Mouse (Mus musculus) kidney, postnatal 0 days (tissue): ENCODE results near the gene Cfl1. TPM values are rescaled to one million over a fixed set of nuclear protein-coding genes. Genes with fewer than 3 reads are reported as not detected.
"Not testable (repeated sequence)": the region's sequence is repeated elsewhere in the genome, so short reads cannot be mapped to it uniquely, and the experiment has no call there.

Source experiments
- ATAC-seq: fragments of 200-750 bp; cut with Nextera tagmentation; replicated peaks from 2 replicates; pipeline ENCODE4 v1.8.0; 2017; ENCODE audit warnings: low read depth, moderate number of reproducible peaks, moderate TSS enrichment, moderate library complexity; ENCODE audit not compliant: low FRiP score
- DNase-seq: peaks from one replicate; pipeline ENCODE4 v3.0.0-alpha.2; 2016; ENCODE audit warnings: low spot score
- H3K27ac ChIP-seq: fragments of 300-500 bp; sonication (generic); 2 replicates; pipeline ENCODE4 v1.5.1; 2014; ENCODE audit warnings: mild to moderate bottlenecking
- H3K27me3 ChIP-seq: fragments of 300-500 bp; sonication (generic); 2 replicates; pipeline ENCODE4 v1.6.1; 2014; ENCODE audit warnings: low read length, mixed read lengths; ENCODE audit not compliant: insufficient read depth
- H3K36me3 ChIP-seq: fragments of 300-500 bp; sonication (generic); 2 replicates; pipeline ENCODE4 v1.6.1; 2014; ENCODE audit warnings: low read length, mixed read lengths; ENCODE audit not compliant: insufficient read depth
- H3K4me1 ChIP-seq: fragments of 300-500 bp; sonication (generic); replicated peaks from 2 replicates; pipeline ENCODE4 v1.6.1; 2014; ENCODE audit warnings: antibody characterized with exemption, low read length, mixed read lengths; ENCODE audit not compliant: insufficient read depth
- H3K4me2 ChIP-seq: fragments of 300-500 bp; sonication (generic); 2 replicates; pipeline ENCODE4 v1.6.1; 2014; ENCODE audit warnings: mild to moderate bottlenecking, low read length, moderate library complexity, mixed read lengths
- H3K4me3 ChIP-seq: fragments of 300-500 bp; sonication (generic); replicated peaks from 2 replicates; pipeline ENCODE4 v1.5.1; 2014; ENCODE audit warnings: low read depth, low read length
- H3K9ac ChIP-seq: fragments of 300-500 bp; sonication (generic); 2 replicates; pipeline ENCODE4 v1.6.1; 2014; ENCODE audit warnings: low read depth, low read length
- H3K9me3 ChIP-seq: fragments of 300-500 bp; sonication (generic); replicated peaks from 2 replicates; pipeline ENCODE4 v1.6.1; 2016; ENCODE audit warnings: low read length, inconsistent platforms, mixed read lengths
- CTCF ChIP-seq: IDR thresholded peaks from 2 replicates; pipeline ENCODE4 v1.5.1; 2016; ENCODE audit warnings: antibody characterized with exemption, low read depth, mild to moderate bottlenecking, moderate library complexity
- WGBS: fragments of 180-500 bp; shearing (Covaris S2); extraction: QIAGEN DNeasy Blood & Tissue Kit; methylation state at CpG from one replicate; pipeline ENCODE4 v1.1.7; 2014; 5-methylcytosine and 5-hydroxymethylcytosine counted together
- polyA plus RNA-seq: library from polyadenylated mRNA; unstranded; fragments of >200 nt; fragmentation: Nextera tagmentation; extraction: Ambion mirVana; gene quantifications from 2 replicates; pipeline ENCODE4 v1.2.1, GENCODE M21; 2015

Gene Cfl1
- polyA plus RNA-seq, 1 experiment from 2014 or later = 2,170 TPM

DNA sequence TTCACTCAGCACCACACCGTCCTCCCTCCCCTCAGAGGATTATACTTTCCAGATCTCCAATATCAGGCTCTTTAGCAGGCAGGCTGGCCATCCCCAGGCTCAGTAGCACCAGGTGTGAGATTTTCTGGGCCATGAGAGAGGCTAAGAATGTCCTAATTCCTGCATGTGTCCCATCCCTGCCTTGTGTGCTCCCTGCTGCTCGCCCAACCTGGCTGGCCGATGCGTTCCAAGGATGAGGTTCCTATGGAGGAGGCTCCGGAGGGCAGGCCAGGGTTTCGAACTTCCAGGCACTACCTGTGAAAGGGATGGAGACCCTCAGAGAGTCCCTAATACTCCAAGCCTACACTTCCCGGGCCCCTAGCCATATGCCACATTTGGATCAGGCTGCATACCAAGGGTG lies 4.4 kb upstream of the Cfl1 start:
- H3K36me3 ChIP-seq = peaks cover 43% of the 10 kb centered on the region
- H3K27ac ChIP-seq = no peak overlapping the region
- no peaks in the 10 kb centered on the region for H3K27me3 ChIP-seq
- 94% methylated on average over 7 of the region's 7 CpGs for WGBS
- H3K4me3 ChIP-seq = no peak overlapping the region
- H3K9ac ChIP-seq = peak overlapping the region; percentile 20; the same call in 1 of the 2 replicates
- no peak overlapping the region for H3K4me2 ChIP-seq
- no peak for TF ChIP-seq CTCF
- ATAC-seq (no peak), DNase-seq (no peak)
- H3K9me3 ChIP-seq = no peaks in the 10 kb centered on the region
- H3K4me1 ChIP-seq = no peaks in the 10 kb centered on the region; the same call in 1 of the 2 replicates

DNA sequence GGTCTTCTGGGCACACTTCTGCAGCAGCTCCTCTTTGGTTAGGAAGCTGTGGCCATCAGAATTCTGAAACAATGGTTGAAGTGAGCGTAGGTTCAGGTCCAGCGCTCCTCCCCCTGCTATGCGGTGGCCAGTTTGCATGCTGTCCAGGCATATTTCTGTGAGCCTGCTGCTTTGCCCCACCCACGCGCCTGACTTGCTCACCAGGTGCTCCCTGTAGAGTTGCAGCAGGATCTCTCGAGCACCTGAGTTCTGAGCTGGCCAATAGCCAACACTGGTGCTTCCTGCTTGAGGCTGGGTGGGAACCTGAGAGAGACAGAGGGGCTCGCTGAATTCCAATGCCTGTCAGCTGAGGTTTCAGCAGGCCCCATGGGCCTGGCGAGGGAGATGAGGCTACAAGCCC lies 4.0 kb upstream of the Cfl1 start:
- Histone ChIP-seq H3K27me3 (no peaks in the 10 kb centered on the region), H3K36me3 (peaks cover 39% of the 10 kb centered on the region), H3K9ac (peak overlapping the region; percentile 20; the same call in 1 of the 2 replicates), H3K9me3 (no peaks in the 10 kb centered on the region), H3K4me3 (no peak overlapping the region), H3K4me2 (no peak overlapping the region), H3K4me1 (no peaks in the 10 kb centered on the region; the same call in 1 of the 2 replicates), H3K27ac (no peak overlapping the region)
- ATAC-seq = no peak
- WGBS = 67% methylated on average over 8 of the region's 8 CpGs
- no peak for TF ChIP-seq CTCF
- no peak for DNase-seq

DNA sequence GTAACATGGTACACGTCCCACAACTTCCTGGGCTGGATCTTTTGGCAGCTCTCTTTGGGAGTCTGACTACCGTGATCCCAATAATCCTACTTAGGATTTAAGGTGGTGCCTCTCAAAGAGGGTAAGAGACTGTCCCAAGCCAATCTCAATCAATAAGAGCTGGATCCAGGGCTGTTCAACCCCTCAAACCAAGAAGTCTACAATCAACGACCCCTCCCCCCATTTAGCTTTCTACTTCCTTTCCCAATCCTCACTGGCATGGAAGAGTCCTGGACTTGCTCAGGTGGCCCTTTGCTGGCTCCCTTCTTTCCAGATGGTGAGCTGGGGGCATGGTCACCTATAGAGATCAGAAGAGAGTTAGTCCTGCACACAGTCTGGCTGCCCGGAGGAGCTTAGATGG lies 3.5 kb upstream of the Cfl1 start:
- ATAC-seq = no peak
- H3K9me3 ChIP-seq = no peaks in the 10 kb centered on the region
- no peak for DNase-seq
- H3K9ac ChIP-seq = no peak overlapping the region
- no peak overlapping the region for H3K27ac ChIP-seq
- WGBS = 76% methylated on average over 4 of the region's 4 CpGs
- H3K4me1 ChIP-seq = peaks cover under 1% of the 10 kb centered on the region; the same call in 1 of the 2 replicates
- peaks cover 34% of the 10 kb centered on the region for H3K36me3 ChIP-seq
- H3K4me3 ChIP-seq = no peak overlapping the region
- H3K27me3 ChIP-seq = no peaks in the 10 kb centered on the region
- no peak overlapping the region for H3K4me2 ChIP-seq
- no peak for TF ChIP-seq CTCF

DNA sequence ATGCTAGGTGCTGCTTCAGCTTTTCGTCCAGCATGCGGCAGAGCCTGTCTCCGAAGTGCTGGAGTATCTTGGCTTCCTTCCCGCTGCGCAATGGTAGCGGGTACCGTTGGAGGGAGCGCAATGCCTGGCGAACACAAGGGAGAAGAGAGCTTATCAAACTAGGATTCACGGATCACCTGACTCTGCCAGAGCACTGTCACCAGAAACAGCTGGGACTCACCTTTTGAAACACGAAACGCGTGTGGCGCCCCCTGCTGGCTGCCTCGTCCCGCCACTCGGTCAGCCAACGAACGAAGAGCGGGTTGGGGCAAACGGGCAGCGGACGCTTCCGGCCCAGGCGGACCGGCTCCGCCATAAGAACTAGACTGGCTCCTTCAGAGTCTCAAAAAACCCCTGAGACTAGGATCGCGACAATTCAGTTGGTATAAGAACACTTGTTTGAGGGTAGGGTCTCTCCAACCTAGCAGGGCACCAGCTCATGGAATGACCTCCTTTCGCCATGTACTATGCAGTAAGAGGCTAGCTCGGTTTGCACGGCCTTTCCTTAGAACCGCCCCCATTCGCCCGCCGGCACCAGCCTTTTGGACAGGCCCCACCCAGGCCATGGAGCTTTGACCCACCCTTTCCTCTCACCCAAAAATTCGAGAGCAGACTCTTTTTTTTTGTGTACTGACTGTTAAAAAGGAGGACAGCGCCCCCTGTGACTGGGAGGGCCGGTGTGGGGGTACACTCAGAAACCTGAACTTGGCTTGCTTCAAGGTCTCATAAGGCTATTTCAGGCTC lies 2.3 kb upstream of the Cfl1 start, which contains the start of gene Mus81:
Gene Mus81 (minus strand): TSS at position 635 of the 783 bp plus-strand sequence.
- ATAC-seq (peak; percentile 71), DNase-seq (peak; percentile 99)
- peak within 1 kb of the TSS; percentile 49 for H3K9ac ChIP-seq
- H3K9me3 ChIP-seq = no peaks in the 10 kb centered on the region
- no peaks in the 10 kb centered on the region for H3K27me3 ChIP-seq
- WGBS = 1% methylated on average over 39 of the region's 39 CpGs
- peak within 1 kb of the TSS; percentile 48 for H3K4me3 ChIP-seq
- peak; percentile 89 for TF ChIP-seq CTCF
- peak within 1 kb of the TSS; percentile 72 for H3K4me2 ChIP-seq
- H3K27ac ChIP-seq = peak within 1 kb of the TSS; percentile 99
- H3K4me1 ChIP-seq = peaks cover 4% of the 10 kb centered on the region
- H3K36me3 ChIP-seq = peaks cover 29% of the 10 kb centered on the region

DNA sequence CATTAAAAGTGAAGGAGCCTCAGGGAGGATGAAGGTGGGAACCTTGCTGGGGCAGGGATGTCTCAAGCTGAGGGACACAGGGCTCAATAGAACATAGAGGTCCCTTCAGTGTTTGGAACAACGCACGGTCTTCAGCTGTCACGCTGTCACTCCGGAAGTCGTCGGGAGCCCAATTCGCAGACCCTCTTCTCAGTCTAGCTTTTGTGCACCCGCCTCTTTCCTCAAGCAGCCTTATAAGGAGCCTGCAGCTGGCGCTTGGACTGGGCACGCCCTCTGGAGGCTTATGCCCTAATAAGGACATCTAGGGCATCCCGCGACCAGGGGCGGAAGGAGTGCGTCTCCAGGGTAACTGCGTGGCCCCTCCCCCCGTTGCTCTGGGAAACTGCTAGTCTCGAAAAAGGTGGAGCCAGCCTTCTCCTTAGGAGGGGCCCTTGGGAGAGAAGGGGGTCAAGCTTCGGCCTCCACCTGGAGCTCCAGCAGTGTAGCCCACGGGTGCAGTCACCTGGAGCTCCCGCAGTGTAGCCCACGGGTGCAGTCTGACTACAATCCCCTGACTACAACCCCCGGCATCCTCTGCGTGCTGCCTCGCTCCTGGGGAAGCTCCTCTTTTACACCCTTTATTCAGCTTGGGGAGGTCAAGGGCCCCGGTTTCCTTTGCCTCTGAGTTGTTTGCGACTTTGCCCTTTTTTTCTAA lies 1.2 kb upstream of the Cfl1 start:
- peak; percentile 55 for TF ChIP-seq CTCF
- DNase-seq (peak; percentile 99), ATAC-seq (peak; percentile 77)
- H3K4me2 ChIP-seq = peak overlapping the region; percentile 72
- under 1% methylated on average over 26 of the region's 26 CpGs for WGBS
- no peaks in the 10 kb centered on the region for H3K9me3 ChIP-seq
- peak overlapping the region; percentile 48 for H3K4me3 ChIP-seq
- H3K27me3 ChIP-seq = no peaks in the 10 kb centered on the region
- H3K4me1 ChIP-seq = peaks cover 4% of the 10 kb centered on the region
- H3K9ac ChIP-seq = peak overlapping the region; percentile 49
- peaks cover 27% of the 10 kb centered on the region for H3K36me3 ChIP-seq
- peak overlapping the region; percentile 99 for H3K27ac ChIP-seq

DNA sequence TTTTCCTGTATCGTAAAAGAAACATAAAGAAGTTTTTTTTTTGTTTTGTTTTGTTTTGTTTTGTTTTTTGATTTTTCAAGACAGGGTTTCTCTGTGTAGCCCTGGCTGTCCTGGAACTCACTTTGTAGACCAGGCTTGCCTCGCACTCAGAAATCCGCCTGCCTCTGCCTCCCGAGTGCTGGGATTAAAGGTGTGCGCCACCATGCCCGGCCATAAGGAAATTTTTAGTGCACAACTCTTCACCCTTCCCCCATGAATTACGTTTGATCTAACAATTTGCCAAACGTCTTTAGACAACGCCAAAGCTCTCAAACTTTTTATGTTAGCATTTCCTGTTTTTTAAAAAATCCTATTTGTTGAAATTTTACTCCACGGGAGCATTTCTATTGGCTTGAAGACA lies 534 bp upstream of the Cfl1 start:
- not testable (repeated sequence) for H3K9ac ChIP-seq, H3K27me3 ChIP-seq, H3K9me3 ChIP-seq, ATAC-seq, H3K4me1 ChIP-seq, DNase-seq
- H3K4me2 ChIP-seq = peak overlapping the region; percentile 72
- H3K4me3 ChIP-seq = peak overlapping the region; percentile 48; the same call in 1 of the 2 replicates
- peak overlapping the region; percentile 99 for H3K27ac ChIP-seq
- WGBS = 35% methylated on average over 10 of the region's 10 CpGs
- peaks cover 26% of the 10 kb centered on the region; the same call in 1 of the 2 replicates for H3K36me3 ChIP-seq
